Mouse (Mus musculus): ENCODE results near the gene Arhgap24. TPM values are rescaled to one million over a fixed set of nuclear protein-coding genes. Genes with fewer than 3 reads are reported as not detected.
A peak's percentile ranks its signal among the peaks of the same experiment; 100 is the strongest.

Gene Arhgap24
- polyA plus RNA-seq, 1 experiment from 2014 or later: 10.0 TPM

- H3K4me1 ChIP-seq (ENCODE audit: control insufficient read depth, insufficient read depth, low read length): no peaks in the 10 kb centered on the region
- no peak overlapping the region for H3K4me3 ChIP-seq (ENCODE audit: low read depth, low read length)
- WGBS: 89% methylated on average over 8 of the region's 8 CpGs
- no peak overlapping the region for H3K4me2 ChIP-seq (ENCODE audit: low read depth, low read length)
- H3K36me3 ChIP-seq (replicated peaks; ENCODE audit: control insufficient read depth, insufficient read depth, low read depth, low read length): no peaks in the 10 kb centered on the region
- ATAC-seq (replicated peaks; ENCODE audit: insufficient number of reproducible peaks, low FRiP score, low TSS enrichment, low read depth) (no peak), DNase-seq (ENCODE audit: low spot score) (no peak)
- no peak overlapping the region for H3K27ac ChIP-seq (replicated peaks; ENCODE audit: low read depth, low read length)
- no peak overlapping the region for H3K9ac ChIP-seq (replicated peaks; ENCODE audit: low read length)
- H3K27me3 ChIP-seq (ENCODE audit: control insufficient read depth, insufficient read depth, low read length): no peaks in the 10 kb centered on the region
- H3K9me3 ChIP-seq (replicated peaks; ENCODE audit: control insufficient read depth, low read length): no peaks in the 10 kb centered on the region
These were observed 344.3 kb downstream of the Arhgap24 start for GRCm38 (mm10) chr5:102825538-102825937.

DNA sequence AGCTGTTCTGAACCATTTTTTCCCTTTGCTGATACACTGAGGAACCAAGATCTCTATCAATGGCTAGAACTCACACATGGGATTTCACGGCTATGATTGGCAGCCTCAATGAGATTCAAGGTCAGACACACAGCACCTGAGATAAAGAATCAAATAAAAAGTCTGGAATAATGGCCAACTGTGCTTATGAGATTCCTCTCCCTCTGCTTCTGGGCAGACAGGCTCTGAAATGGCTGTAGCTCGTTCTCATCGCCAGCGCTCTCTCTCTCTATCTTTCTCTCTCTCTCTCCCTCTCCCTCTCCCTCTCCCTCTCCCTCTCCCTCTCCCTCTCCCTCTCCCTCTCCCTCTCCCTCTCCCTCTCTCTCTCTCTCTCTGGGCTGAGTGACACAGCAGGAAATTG lies 357.9 kb downstream of the Arhgap24 start:
- H3K4me1 ChIP-seq (ENCODE audit: control insufficient read depth, insufficient read depth, low read length): no peaks in the 10 kb centered on the region
- no peak overlapping the region for H3K4me3 ChIP-seq (ENCODE audit: low read depth, low read length)
- H3K4me2 ChIP-seq (ENCODE audit: low read depth, low read length): no peak overlapping the region
- 68% methylated on average over 4 of the region's 4 CpGs for WGBS
- H3K27ac ChIP-seq (replicated peaks; ENCODE audit: low read depth, low read length): no peak overlapping the region
- DNase-seq (ENCODE audit: low spot score): no peak
- H3K36me3 ChIP-seq (replicated peaks; ENCODE audit: control insufficient read depth, insufficient read depth, low read depth, low read length): no peaks in the 10 kb centered on the region
- H3K27me3 ChIP-seq (ENCODE audit: control insufficient read depth, insufficient read depth, low read length): no peaks in the 10 kb centered on the region
- ATAC-seq (replicated peaks; ENCODE audit: insufficient number of reproducible peaks, low FRiP score, low TSS enrichment, low read depth): no peak
- no peaks in the 10 kb centered on the region for H3K9me3 ChIP-seq (replicated peaks; ENCODE audit: control insufficient read depth, low read length)
- H3K9ac ChIP-seq (replicated peaks; ENCODE audit: low read length): no peak overlapping the region

DNA sequence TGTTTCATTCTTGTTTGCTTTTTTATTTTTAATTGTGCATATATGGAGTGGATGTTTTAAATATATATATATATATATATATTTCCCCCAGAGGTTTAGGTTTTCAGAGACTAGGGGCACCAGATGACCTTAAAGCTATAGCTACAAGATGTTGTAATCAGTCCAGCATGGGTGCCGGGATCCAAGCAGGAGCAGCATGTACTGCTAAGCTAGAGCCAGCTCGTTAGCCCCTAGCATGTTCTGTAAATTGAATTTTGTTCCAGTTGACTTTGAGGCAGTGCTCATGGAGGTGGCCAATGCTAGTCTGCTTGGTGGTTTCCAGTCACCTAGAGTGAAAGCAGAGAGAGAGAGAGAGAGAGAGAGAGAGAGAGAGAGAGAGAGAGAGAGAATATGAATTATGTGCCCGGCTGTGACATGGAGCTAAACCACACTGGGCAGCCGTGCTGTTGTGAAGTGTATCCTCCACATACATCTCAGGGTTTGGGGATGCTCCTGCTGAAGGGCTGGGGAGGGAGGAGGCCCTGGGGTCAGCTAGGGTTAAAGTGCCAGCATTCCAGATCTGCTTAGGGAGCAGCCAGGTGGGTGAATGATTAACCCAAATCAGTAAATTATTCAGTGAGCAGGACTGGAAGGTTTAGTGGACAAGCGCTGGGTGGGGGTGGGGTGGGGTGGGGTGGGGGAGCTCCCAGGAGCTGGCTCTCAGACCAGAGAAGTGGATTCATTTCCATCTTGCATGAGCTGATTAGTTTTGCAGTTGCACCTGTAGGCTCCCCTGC lies 362.9 kb downstream of the Arhgap24 start:
- H3K36me3 ChIP-seq (replicated peaks; ENCODE audit: control insufficient read depth, insufficient read depth, low read depth, low read length): no peaks in the 10 kb centered on the region
- no peak for DNase-seq (ENCODE audit: low spot score)
- no peak overlapping the region for H3K9ac ChIP-seq (replicated peaks; ENCODE audit: low read length)
- no peak overlapping the region for H3K4me2 ChIP-seq (ENCODE audit: low read depth, low read length)
- 27% methylated on average over 5 of the region's 5 CpGs for WGBS
- H3K27ac ChIP-seq (replicated peaks; ENCODE audit: low read depth, low read length): no peak overlapping the region
- no peaks in the 10 kb centered on the region for H3K27me3 ChIP-seq (ENCODE audit: control insufficient read depth, insufficient read depth, low read length)
- no peak overlapping the region for H3K4me3 ChIP-seq (ENCODE audit: low read depth, low read length)
- ATAC-seq (replicated peaks; ENCODE audit: insufficient number of reproducible peaks, low FRiP score, low TSS enrichment, low read depth): no peak
- H3K4me1 ChIP-seq (ENCODE audit: control insufficient read depth, insufficient read depth, low read length): no peaks in the 10 kb centered on the region
- H3K9me3 ChIP-seq (replicated peaks; ENCODE audit: control insufficient read depth, low read length): no peaks in the 10 kb centered on the region

DNA sequence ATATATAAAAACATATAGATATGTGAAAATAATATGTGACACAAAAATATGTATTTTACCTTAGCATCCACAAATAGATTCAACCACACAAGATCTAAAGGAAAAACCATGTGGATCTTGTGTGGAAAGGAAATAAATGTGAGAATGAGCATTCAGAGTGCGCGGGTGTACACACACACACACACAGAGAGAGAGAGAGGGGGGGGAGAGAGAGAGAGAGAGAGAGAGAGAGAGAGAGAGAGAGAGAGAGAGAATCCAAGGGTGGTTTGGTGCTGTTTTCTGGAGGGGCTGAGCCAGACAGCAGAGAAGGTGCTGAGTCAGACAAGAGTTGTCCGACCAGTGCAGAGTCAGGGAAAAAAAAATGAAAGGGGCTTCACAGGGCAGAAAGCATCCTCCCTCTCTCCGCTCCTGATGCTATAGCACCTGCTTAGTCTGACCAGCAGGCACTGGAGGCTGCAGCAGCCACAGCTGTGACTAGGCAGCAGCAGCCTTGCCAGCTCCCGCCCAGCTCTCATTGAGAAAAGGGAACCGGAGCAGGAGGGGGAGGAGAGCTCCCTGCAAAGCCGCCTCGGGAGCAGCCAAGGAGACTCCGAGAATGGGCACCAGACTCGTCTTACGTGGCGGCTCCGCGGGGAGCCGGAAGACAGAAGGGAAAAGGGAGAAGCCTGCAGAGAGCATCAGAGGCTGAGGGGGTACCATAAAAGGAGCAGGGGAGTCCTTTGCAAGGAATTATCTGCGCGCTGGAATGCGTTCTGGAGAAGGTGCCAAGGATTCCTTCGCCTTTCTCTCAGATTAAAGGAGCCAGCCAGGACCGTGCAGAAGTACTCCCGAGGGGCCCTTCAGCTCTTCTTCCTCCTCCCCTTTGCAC lies 363.8 kb downstream of the Arhgap24 start:
- H3K27me3 ChIP-seq (ENCODE audit: control insufficient read depth, insufficient read depth, low read length): no peaks in the 10 kb centered on the region
- peak; percentile 81 for DNase-seq (ENCODE audit: low spot score)
- no peaks in the 10 kb centered on the region for H3K4me1 ChIP-seq (ENCODE audit: control insufficient read depth, insufficient read depth, low read length)
- H3K9ac ChIP-seq (replicated peaks; ENCODE audit: low read length): peak overlapping the region; percentile 22; the same call in 1 of the 2 replicates
- peak overlapping the region; percentile 21 for H3K4me3 ChIP-seq (ENCODE audit: low read depth, low read length)
- no peaks in the 10 kb centered on the region for H3K9me3 ChIP-seq (replicated peaks; ENCODE audit: control insufficient read depth, low read length)
- H3K27ac ChIP-seq (replicated peaks; ENCODE audit: low read depth, low read length): no peak overlapping the region
- no peaks in the 10 kb centered on the region for H3K36me3 ChIP-seq (replicated peaks; ENCODE audit: control insufficient read depth, insufficient read depth, low read depth, low read length)
- ATAC-seq (replicated peaks; ENCODE audit: insufficient number of reproducible peaks, low FRiP score, low TSS enrichment, low read depth): peak; percentile 90
- H3K4me2 ChIP-seq (ENCODE audit: low read depth, low read length): peak overlapping the region; percentile 51
- under 1% methylated on average over 21 of the region's 21 CpGs for WGBS

GRCm38 (mm10) chr5:102845800-102846199 lies 364.6 kb downstream of the Arhgap24 start:
- no peaks in the 10 kb centered on the region for H3K27me3 ChIP-seq (ENCODE audit: control insufficient read depth, insufficient read depth, low read length)
- 20% methylated on average over 11 of the region's 11 CpGs for WGBS
- H3K9ac ChIP-seq (replicated peaks; ENCODE audit: low read length): no peak overlapping the region
- no peak overlapping the region for H3K4me3 ChIP-seq (ENCODE audit: low read depth, low read length)
- no peak for ATAC-seq (replicated peaks; ENCODE audit: insufficient number of reproducible peaks, low FRiP score, low TSS enrichment, low read depth)
- no peaks in the 10 kb centered on the region for H3K4me1 ChIP-seq (ENCODE audit: control insufficient read depth, insufficient read depth, low read length)
- no peaks in the 10 kb centered on the region for H3K9me3 ChIP-seq (replicated peaks; ENCODE audit: control insufficient read depth, low read length)
- H3K4me2 ChIP-seq (ENCODE audit: low read depth, low read length): peak overlapping the region; percentile 51; the same call in 1 of the 2 replicates
- H3K36me3 ChIP-seq (replicated peaks; ENCODE audit: control insufficient read depth, insufficient read depth, low read depth, low read length): no peaks in the 10 kb centered on the region
- no peak for DNase-seq (ENCODE audit: low spot score)
- no peak overlapping the region for H3K27ac ChIP-seq (replicated peaks; ENCODE audit: low read depth, low read length)

DNA sequence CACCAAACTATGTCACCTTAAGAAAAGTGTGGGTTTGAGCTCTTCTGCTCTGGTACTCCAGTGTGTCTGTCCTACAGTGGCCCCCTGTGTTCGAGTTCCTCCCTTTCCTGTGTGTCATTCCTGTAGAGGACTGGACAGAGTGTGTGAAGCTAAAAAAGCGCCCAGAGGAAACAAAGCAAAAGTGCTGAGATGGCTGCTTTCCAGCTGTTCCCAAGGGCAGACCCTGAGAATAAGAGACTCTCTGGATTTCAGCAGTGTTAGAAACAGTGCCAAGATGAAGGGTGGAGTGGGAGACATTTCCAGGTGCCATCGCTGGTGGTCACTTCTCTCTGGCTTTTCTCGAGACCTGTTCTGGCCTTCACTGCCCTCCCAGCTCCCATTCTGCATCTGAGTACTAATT lies 366.7 kb downstream of the Arhgap24 start:
- Histone ChIP-seq H3K4me3 (ENCODE audit: low read depth, low read length) (no peak overlapping the region), H3K4me2 (ENCODE audit: low read depth, low read length) (no peak overlapping the region), H3K9ac (replicated peaks; ENCODE audit: low read length) (no peak overlapping the region), H3K4me1 (ENCODE audit: control insufficient read depth, insufficient read depth, low read length) (no peaks in the 10 kb centered on the region), H3K27me3 (ENCODE audit: control insufficient read depth, insufficient read depth, low read length) (no peaks in the 10 kb centered on the region), H3K9me3 (replicated peaks; ENCODE audit: control insufficient read depth, low read length) (no peaks in the 10 kb centered on the region), H3K27ac (replicated peaks; ENCODE audit: low read depth, low read length) (no peak overlapping the region), H3K36me3 (replicated peaks; ENCODE audit: control insufficient read depth, insufficient read depth, low read depth, low read length) (no peaks in the 10 kb centered on the region)
- ATAC-seq (replicated peaks; ENCODE audit: insufficient number of reproducible peaks, low FRiP score, low TSS enrichment, low read depth) (no peak), DNase-seq (ENCODE audit: low spot score) (no peak)
- 75% methylated on average over 4 of the region's 4 CpGs for WGBS

DNA sequence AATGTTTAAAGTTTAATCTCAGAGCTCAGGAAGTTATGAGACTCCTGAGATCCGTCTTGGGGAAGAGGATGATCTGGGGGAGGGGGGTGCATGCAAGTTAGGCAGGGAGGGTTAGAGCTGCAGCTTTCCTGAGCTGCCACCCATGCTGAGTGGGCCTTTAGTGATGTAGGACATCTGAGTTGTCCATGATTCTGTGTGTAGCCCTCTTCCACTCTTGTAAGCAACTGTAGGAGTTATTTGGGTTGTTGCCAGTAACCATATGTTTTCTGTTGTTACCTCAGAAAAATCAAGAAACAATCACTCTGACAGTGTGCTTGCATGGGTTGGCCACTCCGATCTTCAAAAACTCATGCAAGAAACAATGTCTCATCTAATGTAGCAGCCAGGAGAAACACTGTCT lies 370.6 kb downstream of the Arhgap24 start:
- Histone ChIP-seq H3K36me3 (replicated peaks; ENCODE audit: control insufficient read depth, insufficient read depth, low read depth, low read length) (no peaks in the 10 kb centered on the region), H3K4me2 (ENCODE audit: low read depth, low read length) (no peak overlapping the region), H3K27ac (replicated peaks; ENCODE audit: low read depth, low read length) (no peak overlapping the region), H3K27me3 (ENCODE audit: control insufficient read depth, insufficient read depth, low read length) (no peaks in the 10 kb centered on the region), H3K9ac (replicated peaks; ENCODE audit: low read length) (no peak overlapping the region), H3K4me1 (ENCODE audit: control insufficient read depth, insufficient read depth, low read length) (no peaks in the 10 kb centered on the region), H3K4me3 (ENCODE audit: low read depth, low read length) (no peak overlapping the region), H3K9me3 (replicated peaks; ENCODE audit: control insufficient read depth, low read length) (no peaks in the 10 kb centered on the region)
- 88% methylated on average over 2 of the region's 2 CpGs for WGBS
- DNase-seq (ENCODE audit: low spot score) (no peak), ATAC-seq (replicated peaks; ENCODE audit: insufficient number of reproducible peaks, low FRiP score, low TSS enrichment, low read depth) (no peak)

GRCm38 (mm10) chr5:102853750-102854149 lies 372.6 kb downstream of the Arhgap24 start:
- Histone ChIP-seq H3K27ac (replicated peaks; ENCODE audit: low read depth, low read length) (no peak overlapping the region), H3K36me3 (replicated peaks; ENCODE audit: control insufficient read depth, insufficient read depth, low read depth, low read length) (no peaks in the 10 kb centered on the region), H3K9ac (replicated peaks; ENCODE audit: low read length) (no peak overlapping the region), H3K9me3 (replicated peaks; ENCODE audit: control insufficient read depth, low read length) (no peaks in the 10 kb centered on the region), H3K4me3 (ENCODE audit: low read depth, low read length) (no peak overlapping the region), H3K4me1 (ENCODE audit: control insufficient read depth, insufficient read depth, low read length) (no peaks in the 10 kb centered on the region), H3K27me3 (ENCODE audit: control insufficient read depth, insufficient read depth, low read length) (no peaks in the 10 kb centered on the region), H3K4me2 (ENCODE audit: low read depth, low read length) (no peak overlapping the region)
- ATAC-seq (replicated peaks; ENCODE audit: insufficient number of reproducible peaks, low FRiP score, low TSS enrichment, low read depth): no peak
- WGBS: 83% methylated on average over 1 of the region's 1 CpGs
- DNase-seq (ENCODE audit: low spot score): no peak

All from embryonic facial prominence, embryonic 11.5 days (tissue).